In the genomic region with DNA sequence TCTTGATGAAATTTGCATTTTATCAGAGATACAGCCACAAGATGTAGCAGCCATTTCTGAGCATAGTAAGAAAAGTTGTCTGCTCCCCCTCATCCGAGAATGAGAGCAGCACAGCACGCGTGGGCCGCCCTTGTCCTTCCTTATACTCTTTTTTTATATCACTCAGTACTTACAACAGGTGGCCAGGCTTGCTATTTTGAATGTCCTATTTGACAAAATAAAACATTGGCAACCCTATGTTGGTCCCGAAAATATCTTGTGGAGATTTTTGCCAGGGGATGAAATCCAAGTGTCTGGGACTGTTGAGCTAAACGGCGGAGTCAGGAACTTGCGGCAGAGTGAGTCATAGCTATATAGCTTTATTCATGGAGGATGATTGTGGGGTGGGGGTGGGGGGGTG, we compare ENCODE assay signal across 16 mouse cellular contexts.
DNase-seq lines count a peak whose midpoint lies in the region; TF ChIP-seq lines count a peak whose summit lies in the region.
"Had no signal": no experiment of that assay in that cellular context is flagged by ENCODE, and none has a peak within 500 bp of the region (broad histone marks: within the 10 kb centered on the region; RNA-seq: fewer than 3 reads in every experiment).

No protein-coding gene starts in this region.

- no peak overlapping the region for H3K4me3 ChIP-seq in layer of hippocampus, adult 2 months
- H3K4me3 ChIP-seq in midbrain, embryonic 10.5 days: no peak overlapping the region
- H3K4me3 ChIP-seq: forebrain, embryonic 10.5 days; limb, embryonic 15.5 days had no signal

- no peaks in the 10 kb centered on the region for H3K9me3 ChIP-seq in midbrain, embryonic 10.5 days (replicated peaks)
- H3K9me3 ChIP-seq: forebrain, embryonic 10.5 days; limb, embryonic 15.5 days had no signal

- no peak for TF ChIP-seq CTCF in layer of hippocampus, adult 2 months (conservative IDR thresholded peaks at IDR 0.05)

- intact Hi-C loops in left cerebral cortex, postnatal 25 days (cut with DNase I): loop anchor here (1.0 to 2.0 kb wide), 2 partner anchors 127 to 131 kb away; no protein-coding TSS in a partner anchor

- 92% methylated on average over 8 of the region's 8 CpGs for WGBS in midbrain, embryonic 10.5 days

- no peaks in the 10 kb centered on the region for H3K36me3 ChIP-seq in midbrain, embryonic 10.5 days
- H3K36me3 ChIP-seq: forebrain, embryonic 10.5 days; G1E; limb, embryonic 15.5 days had no signal

- no peak overlapping the region for H3K27ac ChIP-seq in layer of hippocampus, adult 2 months
- H3K27ac ChIP-seq in midbrain, embryonic 10.5 days (replicated peaks): no peak overlapping the region
- H3K27ac ChIP-seq: forebrain, embryonic 10.5 days; hindbrain, postnatal 0 days; limb, embryonic 15.5 days had no signal

- H3K27me3 ChIP-seq in midbrain, embryonic 10.5 days (ENCODE audit: low read depth, poor library complexity, severe bottlenecking): no peaks in the 10 kb centered on the region
- H3K27me3 ChIP-seq: limb, embryonic 15.5 days had no signal

- DNase-seq in layer of hippocampus, adult 2 months (ENCODE audit: low spot score in 2 of 2): peak; percentile 10 to 24
- no peak for DNase-seq in layer of hippocampus, postnatal 10 days (ENCODE audit: low spot score in 2 of 2)
- DNase-seq in frontal cortex, postnatal 36 days (ENCODE audit: low spot score in 2 of 2): peak; percentile 49 to 87
- peak; percentile 68 to 96 for DNase-seq in left cerebral cortex, postnatal 25 days (ENCODE audit: low spot score in 2 of 2)
- peak; percentile 49 for DNase-seq in skeletal muscle tissue, adult 2 months (ENCODE audit: low read depth, low spot score)
- no peak for DNase-seq in lung, postnatal 10 days
- no peak for DNase-seq in midbrain, embryonic 10.5 days (ENCODE audit: low spot score)
- DNase-seq: adrenal gland, adult 2 months; cerebellum, adult 2 months; kidney, adult 2 months; kidney, postnatal 36 days; lung, embryonic 14.5 days had no signal

- peaks cover 26% of the 10 kb centered on the region for H3K4me1 ChIP-seq in midbrain, embryonic 10.5 days
- H3K4me1 ChIP-seq: limb, embryonic 15.5 days had no signal

Comparison
In these comparisons a context has a peak if more than half of its experiments do, and no peak if none do; other contexts are left out.
1. DNase-seq: peak in layer of hippocampus, adult 2 months (2 of 2), frontal cortex, postnatal 36 days (2 of 2), left cerebral cortex, postnatal 25 days (2 of 2) and skeletal muscle tissue, adult 2 months (single experiment); none in layer of hippocampus, postnatal 10 days (0 of 2), lung, postnatal 10 days (single experiment) and midbrain, embryonic 10.5 days (single experiment).